Mouse (Mus musculus) adrenal gland, adult 18-20 months (tissue): ENCODE data around the gene Gm9970. TPM values are rescaled to one million over a fixed set of nuclear protein-coding genes. Genes with fewer than 3 reads are reported as not detected.
A peak's percentile ranks its signal among the peaks of the same experiment; 100 is the strongest.

Source experiments
- DNase-seq, 2 experiments: peaks; one replicate each; pipeline ENCODE4 v3.0.0; 2021 to 2022; ENCODE audit warnings: low spot score in 2 of 2
- long read RNA-seq, 2 experiments: library from polyadenylated mRNA; stranded (forward); transcript quantifications; one replicate each; pipeline ENCODE4 v2.0.0; 2021
- total RNA-seq, 2 experiments: library from RNA; stranded (reverse); gene quantifications; 1 replicate in 1 of 2; 2 replicates in 1 of 2; pipeline ENCODE4 v1.2.3; 2021

The Gm9970 gene
- under 1 TPM in 1 of 2 experiments, not detected in 1; 0.60 TPM for total RNA-seq
- long read RNA-seq, experiment 1 = 0 reads
- long read RNA-seq, experiment 2 = 0 reads

- peak; percentile 94 to 96 for DNase-seq
Observed at GRCm38 (mm10) chr5:31240637-31241521, at the start of gene Gm9970, which contains the start of gene Nrbp1. Gm9970 (minus strand) TSS chr5:31241232. Nrbp1 (plus strand) TSS chr5:31240864.

GRCm38 (mm10) chr5:31289626-31290230 lies 48.7 kb upstream of the Gm9970 start:
- no peak for DNase-seq

- DNase-seq = no peak
Observed at GRCm38 (mm10) chr5:31288655-31289054, 47.6 kb upstream of the Gm9970 start.

DNA sequence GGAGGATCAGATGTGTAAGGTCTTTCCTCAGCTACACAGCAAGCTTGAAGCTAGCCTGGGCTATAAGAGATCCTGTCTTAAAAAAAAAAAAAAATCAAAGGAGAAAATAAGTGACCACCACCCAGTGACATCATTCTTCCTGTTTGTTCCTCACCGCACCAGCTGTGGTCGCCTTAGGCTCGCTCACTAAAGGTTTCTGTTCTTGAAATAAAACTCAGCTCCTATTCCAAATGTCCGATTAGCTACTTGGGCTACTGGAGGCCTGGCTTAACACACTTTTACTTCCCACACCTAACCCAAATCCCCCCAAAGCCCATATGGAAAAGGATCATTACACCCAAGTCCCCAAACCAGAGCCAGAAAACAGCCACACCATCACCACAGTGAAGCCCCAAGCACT lies 47.2 kb upstream of the Gm9970 start:
- no peak for DNase-seq

DNA sequence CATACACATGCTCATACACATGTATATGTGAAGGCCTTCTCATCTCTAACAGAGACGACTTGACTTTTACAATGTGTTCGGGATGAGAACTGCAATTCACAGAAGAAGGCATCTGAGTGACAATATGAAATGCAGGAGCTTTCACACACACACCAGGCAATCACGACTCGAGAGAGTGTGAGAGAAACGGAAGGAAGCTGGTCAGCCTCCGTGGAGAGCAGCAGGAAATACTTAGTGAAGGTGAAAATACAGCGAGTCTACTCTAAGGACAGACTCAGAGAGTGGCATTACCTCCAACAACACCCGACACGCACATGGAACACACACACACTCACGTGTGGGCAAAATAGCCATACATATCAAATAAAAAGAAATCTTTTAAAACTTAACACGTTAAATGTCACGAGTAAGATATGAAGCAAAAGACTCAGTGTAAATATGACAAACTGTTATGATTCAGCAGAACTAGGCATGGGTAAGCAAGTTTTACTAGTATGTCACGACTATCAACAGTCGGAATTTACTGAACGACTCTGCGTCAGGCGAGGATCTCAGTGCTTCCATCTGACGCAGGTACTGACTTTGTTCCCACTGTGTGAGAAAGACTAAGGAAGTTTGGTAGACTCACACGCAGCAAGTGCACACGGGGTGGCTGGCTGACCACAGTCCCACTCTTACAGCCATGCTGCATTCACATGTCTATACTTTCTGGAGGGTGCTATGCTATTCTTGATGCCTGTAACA lies 38.4 kb upstream of the Gm9970 start:
- DNase-seq = no peak

GRCm38 (mm10) chr5:31273018-31273417 lies 32.0 kb upstream of the Gm9970 start:
- DNase-seq = no peak

GRCm38 (mm10) chr5:31267686-31268085 lies 26.7 kb upstream of the Gm9970 start:
- DNase-seq = no peak

DNA sequence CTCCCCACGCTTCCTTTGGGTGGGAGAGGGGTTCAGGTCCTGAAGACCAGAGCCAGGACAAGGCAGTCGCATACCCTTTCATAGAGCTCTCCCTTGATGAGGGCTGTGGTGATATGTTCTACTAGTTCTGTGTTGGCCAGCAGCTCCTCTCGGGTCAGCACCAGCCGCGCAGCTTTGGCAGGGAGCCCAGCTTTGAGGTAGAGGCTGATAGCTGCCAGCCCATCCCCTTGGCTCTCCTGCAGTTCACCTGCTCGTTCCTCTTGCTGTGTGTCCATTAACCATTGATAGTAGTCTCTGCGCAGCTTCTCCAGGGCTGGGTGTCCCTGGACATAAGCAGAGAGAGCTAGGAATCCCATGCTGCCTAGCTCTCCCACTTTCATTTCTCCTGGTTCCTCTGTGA lies 25.1 kb upstream of the Gm9970 start:
- DNase-seq = no peak

GRCm38 (mm10) chr5:31257616-31258015 lies 16.6 kb upstream of the Gm9970 start:
- peak in 1 of 2 experiments; percentile 14 for DNase-seq

GRCm38 (mm10) chr5:31255971-31256370 lies 14.9 kb upstream of the Gm9970 start:
- no peak for DNase-seq

- DNase-seq = no peak
Observed at GRCm38 (mm10) chr5:31255381-31255780, 14.3 kb upstream of the Gm9970 start.

GRCm38 (mm10) chr5:31254901-31255300 lies 13.9 kb upstream of the Gm9970 start:
- no peak for DNase-seq

DNA sequence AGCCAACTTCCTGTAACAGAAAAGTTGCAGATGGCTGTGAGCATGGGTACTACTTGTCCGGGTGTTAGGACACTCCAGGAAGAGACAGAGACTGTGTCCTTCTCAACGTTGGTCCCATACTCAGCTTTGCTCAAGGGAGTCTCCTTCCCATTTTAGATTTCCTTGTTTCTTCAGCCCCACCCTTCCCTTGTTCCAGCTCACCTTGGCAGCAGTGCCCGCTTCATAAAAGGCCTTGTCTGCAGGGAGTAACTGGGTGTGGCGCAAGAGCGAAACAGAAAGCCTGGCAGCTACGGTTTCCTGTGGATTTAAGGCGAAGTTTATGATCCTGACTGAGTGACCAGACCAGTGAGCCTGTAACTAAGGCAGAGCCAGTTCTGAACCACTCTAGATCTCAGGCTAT lies 13.4 kb upstream of the Gm9970 start:
- no peak for DNase-seq

GRCm38 (mm10) chr5:31253806-31254205 lies 12.8 kb upstream of the Gm9970 start:
- DNase-seq = no peak

- no peak for DNase-seq
Observed at GRCm38 (mm10) chr5:31252795-31253545, 11.9 kb upstream of the Gm9970 start.

GRCm38 (mm10) chr5:31252151-31252550 lies 11.1 kb upstream of the Gm9970 start:
- no peak for DNase-seq

GRCm38 (mm10) chr5:31251541-31252101 lies 10.6 kb upstream of the Gm9970 start, which contains the start of gene Krtcap3:
Krtcap3 (plus strand) TSS chr5:31251691.
- no peak for DNase-seq

DNA sequence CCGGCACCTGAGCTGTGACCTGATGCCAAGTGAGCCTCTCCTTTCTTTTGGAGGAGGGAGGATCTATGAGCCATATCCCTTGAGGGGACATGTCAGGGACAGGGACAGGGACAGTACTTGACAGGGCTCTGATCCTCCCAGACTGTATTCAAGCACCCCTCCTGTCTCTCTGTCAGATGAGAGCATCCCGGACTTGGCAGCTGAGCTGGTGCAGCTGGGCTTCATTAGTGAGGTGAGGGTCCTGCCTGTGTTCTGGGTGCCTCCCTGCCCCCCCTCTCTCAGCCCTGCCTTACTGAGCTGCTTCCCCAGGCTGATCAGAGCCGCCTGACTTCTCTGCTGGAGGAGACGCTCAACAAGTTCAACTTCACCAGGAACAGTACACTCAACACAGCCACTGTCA lies 9.7 kb upstream of the Gm9970 start:
- DNase-seq = no peak

DNA sequence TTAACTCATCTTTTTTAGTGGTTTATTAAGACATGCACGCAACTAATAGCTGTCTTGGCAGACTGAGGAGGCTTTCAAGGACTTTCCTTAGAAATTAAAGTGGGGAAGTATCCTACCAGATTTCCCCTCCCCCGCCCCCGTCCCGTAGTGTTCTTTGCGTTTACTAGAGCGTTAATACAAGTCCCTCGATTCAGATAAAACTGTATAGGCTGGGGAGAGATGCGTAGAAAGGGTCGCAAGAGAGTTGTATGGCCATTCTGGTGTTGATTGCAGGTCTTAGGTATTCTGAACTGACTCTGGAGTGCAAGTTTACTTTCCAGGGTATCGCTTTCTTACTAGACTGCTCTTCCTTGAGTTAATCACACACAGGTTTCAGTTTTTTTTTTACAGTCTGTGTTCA lies 1.2 kb upstream of the Gm9970 start:
- no peak for DNase-seq

- no peak for DNase-seq
Observed at GRCm38 (mm10) chr5:31241522-31242034, 546 bp upstream of the Gm9970 start.
